Mouse (Mus musculus): ENCODE data around the gene Olfr113.

GRCm38 (mm10) chr17:37592643-37593042 is 15.2 kb upstream of the Olfr113 start, which contains the start of gene Olfr114:
- TF ChIP-seq MAX (IDR thresholded peaks at IDR 0.05; ENCODE audit: low read length) (no peak), POLR2A (IDR thresholded peaks at IDR 0.05; ENCODE audit: low read depth, low read length) (no peak)

Data from CH12.LX (cell line).